Mouse (Mus musculus) ZHBTc4 (cell line): ENCODE results near the gene Pbx4.
A peak's percentile ranks its signal among the peaks of the same experiment; 100 is the strongest.

Experiments used
- DNase-seq: peaks from one replicate; pipeline ENCODE4 v3.0.0-alpha.2; 2011; ENCODE audit warnings: low read depth, low spot score

The Pbx4 gene

DNA sequence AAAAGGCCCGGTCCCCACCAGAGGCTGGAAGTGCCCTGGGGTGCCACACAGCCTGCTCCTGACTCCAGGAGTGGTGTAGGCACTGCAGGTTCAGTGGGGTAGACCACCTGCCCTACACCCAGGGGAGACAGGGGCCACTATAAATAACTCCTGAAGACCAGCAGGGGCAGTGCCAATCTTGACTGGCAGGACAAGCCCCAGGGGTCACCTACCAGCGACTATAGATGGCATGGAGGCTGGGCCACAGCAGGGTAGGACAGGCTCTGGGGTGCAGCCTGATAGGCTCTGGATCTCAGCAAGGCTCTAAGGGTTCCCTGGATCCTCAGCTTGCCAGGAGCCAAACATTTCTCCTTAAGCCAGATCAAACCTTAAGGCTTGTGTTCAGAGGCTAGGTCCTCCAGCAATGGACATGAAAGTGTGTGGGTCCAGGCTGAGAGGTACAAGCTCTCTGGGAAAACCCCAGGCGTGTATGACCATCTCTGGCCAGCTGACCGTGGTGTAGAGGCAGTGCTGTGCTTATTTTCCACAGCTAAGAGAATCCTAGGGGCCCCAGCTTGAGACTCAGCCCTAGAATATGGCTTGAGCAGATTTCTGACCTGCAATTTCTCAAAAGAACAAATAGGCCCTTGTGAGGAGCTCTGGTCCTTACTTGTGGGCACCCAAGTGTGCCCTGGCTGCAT is 63.6 kb downstream of the Pbx4 start:
- no peak for DNase-seq

DNA sequence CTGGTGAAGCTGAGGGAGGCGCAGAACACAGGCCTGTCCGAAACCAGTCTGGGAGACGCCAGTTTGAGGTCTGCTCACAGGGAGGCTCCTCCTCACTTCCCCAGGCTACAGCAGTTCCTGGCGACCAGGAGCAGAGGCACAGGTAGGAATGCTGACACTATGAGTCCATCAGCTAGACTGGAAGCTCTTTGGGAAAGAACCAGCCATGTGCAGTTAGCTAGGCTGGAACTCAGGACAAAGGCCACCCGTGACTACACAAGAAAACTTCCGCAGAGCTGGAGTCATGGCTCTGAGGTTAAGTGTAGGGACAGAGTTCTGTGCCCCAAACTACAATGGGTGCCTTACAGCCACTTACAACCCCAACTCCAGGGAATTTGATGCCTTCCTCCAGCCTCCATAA is 65.6 kb downstream of the Pbx4 start:
- DNase-seq = no peak

GRCm38 (mm10) chr8:69899876-69900275 is 67.6 kb downstream of the Pbx4 start:
- DNase-seq = no peak

GRCm38 (mm10) chr8:69900895-69901451 is 68.7 kb downstream of the Pbx4 start:
- DNase-seq = no peak

DNA sequence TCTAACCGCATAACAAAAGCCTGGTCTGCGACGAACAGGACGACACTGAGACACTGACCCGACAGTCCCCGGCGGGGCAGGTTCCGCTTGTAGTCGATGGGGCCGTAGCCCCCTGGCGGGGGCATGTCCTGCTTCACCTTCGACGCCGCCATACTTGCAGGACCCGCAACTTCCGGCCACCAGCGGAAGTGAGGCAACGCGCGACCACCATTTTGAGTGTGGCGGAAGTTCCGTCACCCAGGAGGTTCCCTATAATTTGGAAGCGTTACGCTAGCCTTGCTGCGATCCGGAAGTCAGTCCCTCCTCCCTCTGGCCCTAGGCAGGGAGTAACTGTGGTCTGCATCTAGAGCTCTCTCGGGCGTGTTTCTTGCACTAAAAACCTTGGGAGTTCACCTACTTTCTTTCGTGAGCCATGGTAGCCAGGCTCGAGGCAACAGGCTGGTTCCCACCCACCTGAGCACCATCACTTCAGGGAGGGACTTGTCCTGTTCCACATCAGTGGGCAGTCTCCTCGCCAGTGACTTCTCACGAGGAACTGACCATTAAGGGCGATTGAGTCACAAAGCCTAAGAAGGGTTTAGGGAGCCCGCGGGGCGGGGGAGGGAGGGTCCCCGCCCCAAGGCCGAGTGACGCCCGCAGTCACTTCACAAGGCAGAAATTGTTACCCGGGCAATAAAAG is 69.3 kb downstream of the Pbx4 start:
- DNase-seq = peak; percentile 99

- DNase-seq = peak; percentile 72
These were observed 70.1 kb downstream of the Pbx4 start, which contains the start of the genes Tssk6, Ndufa13 and Yjefn3 for GRCm38 (mm10) chr8:69902163-69903062. TSS of gene Tssk6 (plus strand) at chr8:69902184. TSS of gene Ndufa13 (minus strand) at chr8:69902558. TSS of gene Yjefn3 (minus strand) at chr8:69902712.

DNA sequence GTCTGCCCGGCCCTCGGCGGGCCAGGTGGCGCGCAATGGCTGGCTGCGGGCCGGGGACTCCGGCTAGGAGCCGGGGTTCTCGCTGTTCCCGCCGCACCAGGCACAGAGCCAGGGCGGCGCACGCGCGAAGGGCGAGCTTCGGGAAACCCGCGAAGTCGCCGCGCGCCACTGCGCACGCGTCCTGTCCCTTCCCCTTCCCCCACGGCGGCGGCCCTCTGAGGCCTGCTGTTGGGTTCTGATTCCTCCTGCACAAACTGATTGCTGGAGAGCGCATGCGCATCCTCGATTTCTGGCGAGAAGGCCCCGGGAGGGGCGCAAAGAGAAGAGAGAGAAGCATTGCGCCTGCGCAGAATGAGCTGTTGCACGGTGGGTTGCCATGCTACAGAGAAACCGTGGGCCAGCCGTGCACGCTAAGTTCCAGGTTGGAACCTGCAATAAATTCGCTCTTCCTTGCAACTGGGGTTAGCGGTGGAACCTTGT is 70.8 kb downstream of the Pbx4 start:
- DNase-seq = peak; percentile 100

GRCm38 (mm10) chr8:69904096-69904495 is 71.8 kb downstream of the Pbx4 start:
- DNase-seq = no peak

DNA sequence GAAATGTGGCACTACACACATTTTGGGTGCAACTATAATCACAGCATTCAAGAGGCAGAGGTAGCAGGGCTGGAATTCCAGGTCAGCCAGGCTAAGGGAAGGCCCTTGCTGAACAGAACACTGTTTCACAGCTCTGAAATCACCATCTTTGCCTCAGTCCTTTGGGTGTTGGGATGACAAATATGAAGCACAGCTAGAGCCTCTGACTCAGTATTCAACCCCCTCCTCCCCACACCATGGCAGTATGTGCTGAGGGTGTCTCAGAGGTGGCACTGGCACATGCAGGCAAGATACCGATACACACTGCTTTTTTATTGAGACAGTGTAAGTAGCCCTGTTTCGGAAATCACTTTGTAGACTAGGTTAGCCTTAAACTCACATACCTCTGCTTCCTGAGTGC is 74.0 kb downstream of the Pbx4 start:
- DNase-seq = no peak

DNA sequence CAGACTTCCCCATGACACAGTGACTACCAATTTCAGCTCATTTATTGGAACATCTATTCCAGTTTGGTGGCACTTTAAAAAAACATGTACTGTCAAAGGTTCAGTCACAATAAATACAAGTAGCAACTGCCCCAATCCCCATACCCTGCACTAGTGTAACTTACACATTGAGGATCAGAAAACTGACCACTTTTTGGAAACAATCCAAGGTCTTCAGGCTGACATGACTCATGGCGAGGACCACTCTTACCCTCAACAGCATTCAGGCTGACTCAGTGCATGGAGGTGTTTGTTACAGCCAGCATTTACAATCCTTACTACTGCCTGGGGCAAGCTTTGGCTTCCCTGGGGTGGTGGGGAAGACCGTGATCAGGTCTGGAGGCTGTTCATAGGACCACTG is 74.8 kb downstream of the Pbx4 start:
- DNase-seq = no peak

- no peak for DNase-seq
These were observed 79.6 kb downstream of the Pbx4 start for GRCm38 (mm10) chr8:69911917-69912316.

- no peak for DNase-seq
These were observed 80.3 kb downstream of the Pbx4 start for GRCm38 (mm10) chr8:69912478-69913074.

DNA sequence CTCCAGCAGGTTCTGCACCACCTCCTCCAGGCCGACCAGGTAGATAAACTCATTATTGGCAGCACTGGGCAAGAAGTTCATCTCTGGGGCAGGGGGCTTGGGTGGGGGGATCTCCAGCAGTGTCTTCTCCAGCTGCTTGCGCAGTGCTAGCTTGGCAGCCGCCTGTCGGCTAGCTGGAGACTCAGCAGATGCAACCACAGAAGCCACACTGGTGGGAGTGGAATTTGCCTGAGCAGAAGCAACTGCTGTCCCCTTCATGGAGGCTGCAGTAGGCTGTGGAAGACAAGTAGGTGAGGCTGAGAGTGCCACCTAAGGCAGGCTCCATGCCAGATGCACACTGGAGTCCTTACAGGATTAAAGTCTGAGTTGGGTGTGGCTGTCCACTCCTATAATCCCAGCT is 82.2 kb downstream of the Pbx4 start:
- no peak for DNase-seq

DNA sequence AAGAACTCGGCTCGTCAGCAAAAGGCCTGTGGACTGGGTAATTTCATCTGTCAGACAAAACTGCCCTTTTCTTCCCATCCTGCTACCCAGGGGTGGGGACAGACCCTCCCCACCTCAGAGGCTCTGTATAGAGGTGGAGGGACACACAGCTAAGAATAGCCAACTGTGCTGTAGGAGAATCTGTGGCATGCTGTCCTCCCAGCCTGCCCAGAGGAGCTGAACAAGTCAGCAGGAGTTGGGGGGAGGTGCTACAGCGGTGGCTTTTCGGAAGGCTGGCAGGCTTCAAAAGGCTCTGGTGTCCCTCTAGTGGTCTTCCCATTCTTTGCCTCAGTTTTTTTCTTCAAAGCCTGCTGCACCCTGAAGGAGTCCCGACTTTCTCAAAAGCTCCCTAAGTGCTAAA is 83.5 kb downstream of the Pbx4 start:
- DNase-seq = peak; percentile 70

DNA sequence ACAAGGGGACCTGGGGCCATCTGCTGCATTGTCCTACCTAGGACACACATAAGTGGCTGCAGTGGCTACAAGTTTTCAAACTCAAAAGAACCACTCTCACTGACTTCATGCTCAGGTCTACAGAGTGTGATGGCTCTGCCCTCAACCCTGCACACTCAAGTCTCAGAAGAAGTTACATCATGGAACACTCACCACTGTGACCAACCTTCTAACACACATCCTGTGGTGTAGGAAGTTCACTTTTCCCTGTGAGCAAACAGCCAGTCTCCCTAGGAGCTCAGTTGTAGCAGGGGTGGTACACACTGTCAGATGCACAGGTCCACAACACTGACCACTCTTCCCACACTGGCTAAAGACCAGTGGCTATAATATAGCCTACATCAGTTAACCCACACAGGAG is 86.2 kb downstream of the Pbx4 start:
- no peak for DNase-seq

DNA sequence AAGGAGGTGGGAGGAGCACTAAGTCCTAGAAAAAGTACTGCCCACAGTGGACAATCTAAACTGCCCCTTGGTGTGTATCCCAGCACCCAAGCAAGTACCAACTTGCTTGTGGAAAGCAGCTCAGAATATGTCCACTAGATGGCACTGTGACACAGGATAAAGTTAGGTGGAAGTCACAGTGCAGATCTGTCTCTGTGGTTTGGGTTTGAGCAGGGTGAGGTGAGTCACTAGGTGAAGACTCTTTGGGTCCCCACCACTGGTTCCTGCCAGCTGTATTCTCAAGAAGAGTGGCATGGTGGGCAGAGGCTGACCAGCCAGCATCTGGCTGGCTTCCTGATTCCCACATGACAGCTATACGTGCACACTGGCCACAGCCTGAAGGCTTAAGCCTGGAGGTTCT is 86.7 kb downstream of the Pbx4 start:
- peak; percentile 93 for DNase-seq

DNA sequence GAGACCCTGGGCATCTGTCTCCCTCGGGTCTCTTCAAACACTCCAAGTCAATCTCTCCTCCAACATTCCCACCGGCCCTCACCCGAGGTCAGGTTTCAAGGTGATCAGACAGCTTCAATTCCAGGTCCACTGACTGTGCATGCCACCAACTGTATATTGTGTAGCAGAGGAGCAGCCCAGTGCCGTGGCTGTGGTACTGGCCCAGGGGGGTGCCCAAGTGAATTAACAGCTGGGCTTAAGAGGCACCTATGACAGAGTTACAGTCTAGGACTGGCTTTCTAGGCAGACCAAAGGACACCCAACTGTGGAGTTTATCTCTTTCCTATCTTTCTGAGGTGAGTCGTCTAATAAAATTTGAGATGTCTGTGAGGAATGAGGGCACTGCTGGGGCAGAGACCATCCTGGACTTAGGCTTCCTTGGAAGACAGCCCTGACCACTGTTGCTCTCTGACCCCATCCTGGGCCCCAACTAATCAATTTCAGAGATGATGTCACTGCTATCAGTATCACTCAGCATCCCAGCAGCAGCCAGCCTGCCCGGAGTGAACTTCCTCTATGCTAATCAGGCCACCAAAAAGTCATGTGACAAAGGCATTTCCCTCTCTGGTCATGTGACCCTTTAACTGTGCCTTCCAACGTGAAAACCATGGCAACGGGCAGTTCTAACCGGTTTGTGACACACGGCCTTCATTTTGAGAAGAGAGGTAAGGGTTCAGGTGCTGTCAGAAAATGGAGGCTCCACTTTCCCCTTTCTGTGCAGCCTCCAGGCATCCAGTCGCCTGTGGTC is 87.8 kb downstream of the Pbx4 start:
- peak; percentile 97 for DNase-seq

DNA sequence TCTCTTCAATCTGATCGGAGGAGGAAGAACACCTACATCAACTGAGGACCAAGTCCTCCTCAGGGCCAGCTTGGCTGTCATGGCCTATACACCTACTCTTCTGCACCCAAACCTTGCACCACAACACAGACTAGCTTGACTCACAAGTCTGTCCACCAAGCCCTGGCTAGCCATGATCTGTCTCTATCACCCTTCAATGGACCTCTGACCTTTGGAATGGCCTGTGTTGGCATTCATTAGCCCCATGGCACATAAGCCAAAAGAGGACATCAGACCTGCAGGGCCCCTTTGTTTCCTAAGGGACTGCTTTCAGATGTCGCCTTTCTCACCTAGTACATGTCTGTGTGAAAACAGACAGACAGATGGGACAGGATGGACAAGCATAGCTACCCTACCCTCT is 88.8 kb downstream of the Pbx4 start:
- DNase-seq = no peak
